Mouse (Mus musculus) hindbrain, embryonic 11.5 days (tissue): Measurements from ENCODE around the gene Efr3b. TPM values are rescaled to one million over a fixed set of nuclear protein-coding genes. Genes with fewer than 3 reads are reported as not detected.
A peak's percentile ranks its signal among the peaks of the same experiment; 100 is the strongest.

Source experiments
- ATAC-seq: fragments of 200-750 bp; cut with Nextera tagmentation; 2 replicates; pipeline ENCODE4 v1.8.0; 2017; ENCODE audit warnings: mild to moderate bottlenecking, moderate TSS enrichment, moderate library complexity; ENCODE audit not compliant: low FRiP score
- DNase-seq: peaks from one replicate; pipeline ENCODE4 v3.0.0-alpha.2; 2015; ENCODE audit warnings: low spot score
- H3K27ac ChIP-seq: fragments of 300-500 bp; sonication (generic); 2 replicates; pipeline ENCODE4 v1.5.1; 2014; ENCODE audit warnings: mild to moderate bottlenecking, low read depth, low read length
- H3K27me3 ChIP-seq: fragments of 300-500 bp; sonication (generic); 2 replicates; pipeline ENCODE4 v1.6.1; 2014; ENCODE audit warnings: mild to moderate bottlenecking, low read length, moderate library complexity, mixed read lengths; ENCODE audit not compliant: control insufficient read depth, insufficient read depth
- H3K36me3 ChIP-seq: fragments of 300-500 bp; sonication (generic); 2 replicates; pipeline ENCODE4 v1.6.1; 2014; ENCODE audit warnings: mild to moderate bottlenecking, low read length, moderate library complexity, mixed read lengths; ENCODE audit not compliant: control insufficient read depth, insufficient read depth
- H3K4me1 ChIP-seq: fragments of 300-500 bp; sonication (generic); replicated peaks from 2 replicates; pipeline ENCODE4 v1.6.1; 2014; ENCODE audit warnings: low read length, mixed read lengths; ENCODE audit not compliant: control insufficient read depth, insufficient read depth
- H3K4me2 ChIP-seq: fragments of 300-500 bp; sonication (generic); replicated peaks from 2 replicates; pipeline ENCODE4 v1.6.1; 2014; ENCODE audit warnings: mild to moderate bottlenecking, low read depth, low read length
- H3K4me3 ChIP-seq: fragments of 300-500 bp; sonication (generic); 2 replicates; pipeline ENCODE4 v1.5.1; 2014; ENCODE audit warnings: low read depth, low read length
- H3K9ac ChIP-seq: fragments of 300-500 bp; sonication (generic); 2 replicates; pipeline ENCODE4 v1.6.1; 2014; ENCODE audit warnings: low read depth, low read length
- H3K9me3 ChIP-seq: fragments of 300-500 bp; sonication (generic); 2 replicates; pipeline ENCODE4 v1.6.1; 2016; ENCODE audit warnings: low read length; ENCODE audit not compliant: control insufficient read depth
- WGBS: fragments of 180-500 bp; shearing (Covaris S2); extraction: QIAGEN DNeasy Blood & Tissue Kit; methylation state at CpG from one replicate; pipeline ENCODE4 v1.1.7; 2014; 5-methylcytosine and 5-hydroxymethylcytosine counted together
- polyA plus RNA-seq: library from polyadenylated mRNA; unstranded; fragments of >200 nt; fragmentation: Nextera tagmentation; extraction: Ambion mirVana; gene quantifications from 2 replicates; pipeline ENCODE4 v1.2.1, GENCODE M21; 2014

Efr3b gene
- polyA plus RNA-seq, 1 experiment from 2014 or later, result 11.2 TPM

DNA sequence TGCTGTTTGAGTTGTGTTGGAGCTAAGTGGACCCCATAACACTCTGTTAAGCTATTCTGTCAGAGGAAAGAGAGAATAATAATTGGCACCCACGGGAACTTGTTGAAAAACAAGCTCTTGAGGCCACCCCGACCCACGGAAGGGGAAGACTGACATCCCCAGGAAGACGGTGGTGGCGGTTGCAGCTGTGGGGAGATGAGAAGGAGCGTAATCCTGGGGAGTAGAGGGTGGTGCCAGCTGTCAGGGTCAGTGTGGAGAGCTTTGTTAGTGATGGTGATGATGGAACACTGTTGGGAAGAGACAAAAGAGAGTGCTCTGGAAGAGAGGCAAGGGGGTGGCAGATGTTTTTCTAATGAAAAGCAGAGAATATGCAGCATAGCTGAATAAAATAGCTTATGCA, 9.3 kb upstream of the Efr3b start:
- no peaks in the 10 kb centered on the region for H3K36me3 ChIP-seq
- H3K27ac ChIP-seq, result no peak overlapping the region
- ATAC-seq, result no peak
- H3K4me2 ChIP-seq, result no peak overlapping the region
- no peaks in the 10 kb centered on the region for H3K9me3 ChIP-seq
- WGBS, result 29% methylated on average over 6 of the region's 6 CpGs
- no peak overlapping the region for H3K9ac ChIP-seq
- no peak for DNase-seq
- no peaks in the 10 kb centered on the region for H3K4me1 ChIP-seq
- H3K4me3 ChIP-seq, result no peak overlapping the region
- no peaks in the 10 kb centered on the region for H3K27me3 ChIP-seq

DNA sequence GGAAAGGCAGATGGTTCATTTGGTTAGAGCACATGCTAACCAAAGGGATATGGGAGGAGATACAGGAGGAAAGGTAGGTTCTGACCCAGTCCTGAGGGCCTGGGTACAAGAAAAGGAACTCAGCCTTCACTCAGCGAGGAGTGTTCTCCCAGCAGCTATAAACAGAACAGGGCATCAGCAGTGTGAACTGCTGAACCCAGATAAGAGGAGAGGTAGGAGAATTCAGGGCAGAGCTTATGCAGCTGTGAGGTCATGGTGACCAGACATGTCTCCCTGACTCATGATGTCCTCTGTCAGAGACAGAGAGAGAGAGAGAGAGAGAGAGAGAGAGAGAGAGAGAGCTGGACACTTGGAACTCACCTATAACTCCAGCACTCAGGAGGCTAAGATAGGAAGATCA, 7.3 kb upstream of the Efr3b start:
- ATAC-seq (no peak), DNase-seq (no peak)
- no peak overlapping the region for H3K4me2 ChIP-seq
- H3K4me3 ChIP-seq, result no peak overlapping the region
- H3K9me3 ChIP-seq, result no peaks in the 10 kb centered on the region
- H3K27ac ChIP-seq, result no peak overlapping the region
- no peaks in the 10 kb centered on the region for H3K4me1 ChIP-seq
- H3K27me3 ChIP-seq, result no peaks in the 10 kb centered on the region
- no peak overlapping the region for H3K9ac ChIP-seq
- no peaks in the 10 kb centered on the region for H3K36me3 ChIP-seq
- WGBS, result 87% methylated on average over 1 of the region's 1 CpGs

DNA sequence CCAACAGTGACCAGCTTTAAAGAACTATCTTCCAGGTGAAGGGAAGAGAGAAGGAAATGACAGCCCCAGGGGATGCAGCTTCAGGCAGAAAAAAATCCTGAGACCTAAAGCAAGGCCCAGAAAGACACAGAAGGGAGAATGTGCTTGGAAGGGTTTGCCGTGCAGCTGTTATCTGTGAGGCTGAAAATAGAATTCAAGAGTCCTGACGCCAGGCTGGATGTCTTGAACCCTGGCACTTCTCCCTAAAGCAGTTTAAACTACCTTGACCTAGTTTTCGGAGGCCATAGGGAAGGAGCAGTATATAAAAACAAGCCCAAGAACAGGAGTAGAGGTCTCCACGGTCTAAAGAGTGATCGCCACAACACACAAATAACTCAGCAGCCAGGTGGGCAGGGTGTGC, 3.7 kb upstream of the Efr3b start:
- no peak for ATAC-seq
- H3K27ac ChIP-seq, result no peak overlapping the region
- DNase-seq, result no peak

DNA sequence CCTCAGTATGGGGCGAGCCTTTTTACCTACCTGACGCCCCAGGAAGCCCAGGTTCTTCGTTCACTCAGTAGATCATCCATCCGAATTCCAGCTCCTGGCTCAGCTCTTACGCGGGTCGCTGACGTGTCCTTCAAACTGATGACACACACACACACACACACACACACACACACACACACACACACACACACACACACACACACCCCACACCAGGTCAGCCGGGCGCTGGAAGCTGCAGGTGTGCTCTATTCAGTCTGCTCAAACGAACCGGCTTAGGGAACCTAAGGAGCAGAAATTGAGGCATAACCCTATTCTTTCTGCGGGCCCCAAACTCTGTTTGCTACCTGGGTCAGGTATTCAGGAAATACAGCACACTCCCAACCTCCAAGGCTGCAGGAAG, 331 bp upstream of the Efr3b start:
- Histone ChIP-seq H3K4me3 (peak overlapping the region; percentile 83), H3K9me3 (no peaks in the 10 kb centered on the region), H3K9ac (no peak overlapping the region), H3K4me1 (peaks cover 7% of the 10 kb centered on the region), H3K27ac (no peak overlapping the region), H3K4me2 (peak overlapping the region; percentile 72), H3K36me3 (no peaks in the 10 kb centered on the region), H3K27me3 (no peaks in the 10 kb centered on the region)
- WGBS, result under 1% methylated on average over 13 of the region's 13 CpGs
- ATAC-seq (no peak), DNase-seq (no peak)

More for the DNA sequence above, 3.7 kb upstream of the Efr3b start:
- Histone ChIP-seq H3K4me1 (peaks cover 5% of the 10 kb centered on the region; the same call in 1 of the 2 replicates), H3K9ac (no peak overlapping the region), H3K4me2 (no peak overlapping the region), H3K36me3 (no peaks in the 10 kb centered on the region), H3K4me3 (no peak overlapping the region), H3K27me3 (no peaks in the 10 kb centered on the region), H3K9me3 (no peaks in the 10 kb centered on the region)
- 81% methylated on average over 5 of the region's 5 CpGs for WGBS

DNA sequence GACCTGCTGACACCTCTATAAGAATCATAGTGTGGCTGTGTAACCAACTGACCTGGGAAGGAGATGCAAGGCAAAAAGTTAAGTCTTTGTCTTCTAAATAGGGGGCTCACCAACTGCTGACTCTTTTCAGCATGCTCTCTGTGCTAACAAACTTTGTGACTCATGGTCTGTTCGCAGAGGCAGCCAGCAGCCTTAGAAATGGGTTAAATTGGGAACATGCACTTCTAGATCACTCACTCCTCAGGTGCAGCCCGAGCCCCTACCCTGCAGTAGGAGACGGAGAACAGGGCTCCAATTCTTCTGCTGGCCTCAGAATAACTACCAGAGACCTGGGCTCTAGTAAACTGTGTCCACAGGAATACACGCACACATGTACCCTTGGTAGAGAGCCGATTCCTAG, 1.2 kb downstream of the Efr3b start:
- no peaks in the 10 kb centered on the region for H3K9me3 ChIP-seq
- H3K27me3 ChIP-seq, result no peaks in the 10 kb centered on the region
- WGBS, result 29% methylated on average over 5 of the region's 5 CpGs
- H3K4me1 ChIP-seq, result peaks cover 7% of the 10 kb centered on the region
- peak overlapping the region; percentile 74 for H3K9ac ChIP-seq
- H3K4me2 ChIP-seq, result peak overlapping the region; percentile 72
- ATAC-seq (no peak), DNase-seq (no peak)
- no peaks in the 10 kb centered on the region for H3K36me3 ChIP-seq
- no peak overlapping the region for H3K27ac ChIP-seq
- H3K4me3 ChIP-seq, result peak overlapping the region; percentile 83

DNA sequence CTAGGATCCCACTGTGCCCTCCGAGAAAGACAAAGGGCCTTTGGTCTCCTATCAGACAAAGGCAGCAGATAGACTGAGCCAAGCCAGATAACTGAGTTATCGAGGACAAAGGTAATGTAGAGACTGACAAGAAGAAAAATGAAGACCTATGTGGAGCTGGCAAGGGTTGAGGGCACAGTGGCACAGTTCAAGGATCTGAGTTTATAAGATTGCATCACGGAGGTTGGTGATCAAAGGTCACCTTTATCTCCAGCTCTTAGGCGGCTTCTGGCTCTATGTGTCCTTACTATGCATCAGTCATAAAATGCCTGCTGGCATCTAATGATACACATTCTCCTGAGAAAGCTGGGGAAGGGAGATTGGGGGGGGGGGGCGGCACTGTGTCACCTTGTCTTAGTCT, 2.6 kb downstream of the Efr3b start:
- peaks cover 7% of the 10 kb centered on the region for H3K4me1 ChIP-seq
- H3K27ac ChIP-seq, result no peak overlapping the region
- ATAC-seq, result no peak
- H3K9me3 ChIP-seq, result no peaks in the 10 kb centered on the region
- H3K4me2 ChIP-seq, result no peak overlapping the region
- no peaks in the 10 kb centered on the region for H3K36me3 ChIP-seq
- DNase-seq, result no peak
- WGBS, result 90% methylated on average over 5 of the region's 5 CpGs
- H3K9ac ChIP-seq, result no peak overlapping the region
- no peaks in the 10 kb centered on the region for H3K27me3 ChIP-seq
- no peak overlapping the region for H3K4me3 ChIP-seq

DNA sequence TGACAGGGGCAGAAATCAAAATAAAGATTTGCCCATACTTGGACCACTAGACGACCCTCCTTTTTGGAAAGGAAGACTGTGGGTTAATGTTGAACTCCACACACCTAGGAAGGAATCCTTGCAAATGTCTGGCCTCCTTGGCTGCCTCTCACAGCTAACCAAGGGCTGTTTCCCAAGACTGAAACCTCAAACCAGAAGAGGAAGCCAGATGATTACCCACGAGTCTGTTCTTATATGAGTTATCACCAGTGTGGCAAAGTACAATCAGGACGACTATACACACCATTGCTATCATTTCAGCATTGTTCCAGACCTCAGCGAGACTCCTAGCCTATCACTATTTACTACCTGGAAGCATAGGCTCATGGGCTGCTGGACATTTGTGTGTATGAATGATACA, 9.7 kb downstream of the Efr3b start:
- Histone ChIP-seq H3K4me3 (no peak overlapping the region), H3K9ac (no peak overlapping the region), H3K36me3 (no peaks in the 10 kb centered on the region), H3K9me3 (no peaks in the 10 kb centered on the region), H3K4me1 (no peaks in the 10 kb centered on the region), H3K4me2 (no peak overlapping the region), H3K27me3 (no peaks in the 10 kb centered on the region), H3K27ac (no peak overlapping the region)
- no peak for ATAC-seq
- no peak for DNase-seq
- WGBS, result 81% methylated on average over 4 of the region's 4 CpGs

DNA sequence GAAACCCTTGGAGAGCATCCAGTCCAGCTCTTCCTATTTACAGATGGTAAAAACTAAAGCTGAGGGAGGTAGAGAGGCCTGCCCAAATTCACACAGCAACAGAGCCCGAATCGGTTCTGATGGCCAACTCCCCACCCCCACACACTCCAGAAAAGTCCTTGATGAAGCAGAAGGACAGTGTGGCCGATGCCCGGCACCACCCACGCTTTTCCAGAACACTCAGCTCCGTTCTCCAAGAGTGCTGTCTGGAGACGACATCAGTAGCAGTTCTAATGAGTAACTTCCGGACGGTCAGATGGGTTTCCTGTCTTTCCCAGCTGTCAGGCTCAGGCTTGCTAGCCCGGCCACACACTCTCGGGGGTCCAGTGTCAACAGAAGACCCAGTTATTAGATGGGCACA, 10.2 kb downstream of the Efr3b start:
- Histone ChIP-seq H3K27ac (no peak overlapping the region), H3K4me2 (no peak overlapping the region), H3K36me3 (no peaks in the 10 kb centered on the region), H3K9ac (no peak overlapping the region), H3K9me3 (no peaks in the 10 kb centered on the region), H3K4me1 (no peaks in the 10 kb centered on the region), H3K4me3 (no peak overlapping the region), H3K27me3 (no peaks in the 10 kb centered on the region)
- DNase-seq, result no peak
- 88% methylated on average over 11 of the region's 11 CpGs for WGBS
- no peak for ATAC-seq

DNA sequence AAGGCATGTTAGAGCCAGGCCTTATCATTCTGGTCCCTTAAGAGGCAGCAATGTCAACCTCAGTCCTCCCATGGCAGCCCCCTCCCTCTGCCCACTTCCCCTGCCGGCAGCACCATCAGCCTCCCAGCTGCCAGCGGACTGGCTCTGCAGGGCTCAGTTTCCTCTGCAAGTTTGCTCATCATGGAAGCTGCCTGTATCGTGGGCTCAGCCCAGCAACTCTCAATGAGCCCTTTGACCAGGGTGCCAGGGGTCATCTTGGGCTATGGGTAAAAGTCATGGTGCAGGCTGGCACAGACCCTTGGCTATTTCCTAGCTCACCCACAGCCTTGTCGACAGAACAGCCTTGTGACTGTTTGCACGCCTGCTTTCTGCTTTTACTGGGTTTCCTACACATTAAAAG, 14.4 kb downstream of the Efr3b start:
- Histone ChIP-seq H3K9ac (no peak overlapping the region), H3K4me2 (no peak overlapping the region), H3K4me1 (no peaks in the 10 kb centered on the region), H3K36me3 (no peaks in the 10 kb centered on the region), H3K9me3 (no peaks in the 10 kb centered on the region), H3K27ac (no peak overlapping the region), H3K4me3 (no peak overlapping the region), H3K27me3 (no peaks in the 10 kb centered on the region)
- DNase-seq (no peak), ATAC-seq (no peak)
- 76% methylated on average over 5 of the region's 5 CpGs for WGBS
